8 mouse cellular contexts compared by ENCODE assay signal in the genomic region with DNA sequence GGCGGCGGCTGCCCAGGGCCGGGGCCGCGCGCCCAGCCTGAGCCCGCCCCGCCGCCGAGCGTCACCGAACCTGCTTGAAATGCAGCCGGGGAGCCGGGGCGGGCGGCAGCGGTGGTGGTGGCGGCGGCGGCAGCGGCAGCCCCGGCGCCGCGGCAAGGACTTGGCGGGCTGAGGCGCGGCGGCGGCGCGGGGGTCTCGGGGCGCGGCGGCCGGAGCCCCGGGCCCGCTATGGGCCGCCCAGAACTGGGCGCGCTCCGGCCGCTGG. TPM values are rescaled to one million over a fixed set of nuclear protein-coding genes. Genes with fewer than 3 reads are reported as not detected.
DNase-seq lines count a peak whose midpoint lies in the region; ATAC-seq lines count a peak whose summit lies in the region.

TSS of gene Lrp8 (plus strand) at position 77 of the 265 bp plus-strand sequence.

- H3K27me3 ChIP-seq in intestine, embryonic 16.5 days (replicated peaks; ENCODE audit: control insufficient read depth, insufficient read depth, low read length), result no peaks in the 10 kb centered on the region
- peaks cover 4% of the 10 kb centered on the region; the same call in 1 of the 2 replicates for H3K27me3 ChIP-seq in midbrain, embryonic 12.5 days

- WGBS in intestine, embryonic 16.5 days, result 0% methylated on average over 13 of the region's 44 CpGs
- 0% methylated on average over 13 of the region's 44 CpGs for WGBS in midbrain, embryonic 12.5 days

- peak within 1 kb of the TSS; percentile 71 for H3K9ac ChIP-seq in intestine, embryonic 16.5 days (ENCODE audit: low read depth, low read length)
- H3K9ac ChIP-seq in midbrain, embryonic 12.5 days (replicated peaks), result peak within 1 kb of the TSS; percentile 95

- peak within 1 kb of the TSS; percentile 99 for H3K4me2 ChIP-seq in intestine, embryonic 16.5 days (ENCODE audit: low read depth, low read length)
- peak within 1 kb of the TSS; percentile 94 for H3K4me2 ChIP-seq in midbrain, embryonic 12.5 days (replicated peaks)

- H3K27ac ChIP-seq in intestine, embryonic 16.5 days (ENCODE audit: low read length), result peak within 1 kb of the TSS; percentile 73
- peak within 1 kb of the TSS; percentile 97 for H3K27ac ChIP-seq in midbrain, embryonic 12.5 days (replicated peaks)

- no peaks in the 10 kb centered on the region for H3K9me3 ChIP-seq in intestine, embryonic 16.5 days (ENCODE audit: control insufficient read depth, low read length)
- no peaks in the 10 kb centered on the region for H3K9me3 ChIP-seq in midbrain, embryonic 12.5 days

- no peak for ATAC-seq in intestine, embryonic 16.5 days
- no peak for ATAC-seq in midbrain, embryonic 12.5 days (ENCODE audit: low FRiP score, low read depth)

- H3K4me1 ChIP-seq in intestine, embryonic 16.5 days (ENCODE audit: control insufficient read depth, insufficient read depth, low read length), result peaks cover 23% of the 10 kb centered on the region
- peaks cover 36% of the 10 kb centered on the region for H3K4me1 ChIP-seq in midbrain, embryonic 12.5 days

- H3K36me3 ChIP-seq in intestine, embryonic 16.5 days (ENCODE audit: control insufficient read depth, insufficient read depth, low read length), result no peaks in the 10 kb centered on the region
- H3K36me3 ChIP-seq in midbrain, embryonic 12.5 days, result peaks cover 10% of the 10 kb centered on the region; the same call in 1 of the 2 replicates

- peak within 1 kb of the TSS; percentile 72 for H3K4me3 ChIP-seq in intestine, embryonic 16.5 days (ENCODE audit: low read length)
- H3K4me3 ChIP-seq in midbrain, embryonic 12.5 days, result peak within 1 kb of the TSS; percentile 65

- DNase-seq in frontal cortex, adult 2 months (ENCODE audit: extremely low spot score in 1 of 2, low spot score in 1 of 2), result no peak
- no peak for DNase-seq in frontal cortex, postnatal 36 days (ENCODE audit: low spot score in 2 of 2)
- peak; percentile 85 for DNase-seq in right cerebral cortex, postnatal 4 days
- no peak for DNase-seq in right cerebral cortex, adult 18-20 months
- no peak for DNase-seq in adrenal gland, adult 18-20 months (ENCODE audit: low spot score in 2 of 2)
- no peak for DNase-seq in gastrocnemius, adult 18-20 months (ENCODE audit: low spot score)

RNA-seq across cellular contexts. Expression of gene Lrp8, which starts in this region (rescaled TPM):
- polyA plus RNA-seq in frontal cortex, adult 2 months (2012; rRNA removed), result 73.0 and 77.6 TPM in 2 replicates
- 0.82 and 0.99 TPM in 2 replicates for polyA plus RNA-seq in intestine, embryonic 16.5 days (2015; fragmentation: Nextera tagmentation; extraction: Ambion mirVana)
- polyA plus RNA-seq in midbrain, embryonic 12.5 days (2016; fragmentation: Nextera tagmentation; extraction: Ambion mirVana), result 40.1 and 47.7 TPM in 2 replicates
- 10 to 100 TPM in 1 of 2 experiments, 1 to 10 TPM in 1; 6.9 to 13.1 TPM for total RNA-seq in adrenal gland, adult 18-20 months (2021)
- total RNA-seq in gastrocnemius, adult 18-20 months (2021), result under 1 TPM; 0.05 to 0.07 TPM

Comparison
In these comparisons a context has a peak if more than half of its experiments do, and no peak if none do; other contexts are left out.
1. RNA of gene Lrp8 (total RNA-seq): 6.9 to 13.1 TPM in adrenal gland, adult 18-20 months; 0.05 to 0.07 TPM in gastrocnemius, adult 18-20 months; every median in the first group is over 4 times any median in the second.
2. RNA of gene Lrp8 (polyA plus RNA-seq): 73.0 to 77.6 TPM in frontal cortex, adult 2 months and 40.1 to 47.7 TPM in midbrain, embryonic 12.5 days; 0.82 to 0.99 TPM in intestine, embryonic 16.5 days; every median in the first group is over 10 times any median in the second.